In genomic region chr5:89943276-89944127, GRCm38 (mm10) we compare ENCODE assay signal across 16 mouse cellular contexts.
A peak's percentile ranks its signal among the peaks of the same experiment; 100 is the strongest.
DNase-seq lines count a peak whose midpoint lies in the region; ATAC-seq lines count a peak whose summit lies in the region.
"Had no signal": no experiment of that assay in that cellular context is flagged by ENCODE, and none has a peak within 500 bp of the region (broad histone marks: within the 10 kb centered on the region; RNA-seq: fewer than 3 reads in every experiment).

No protein-coding gene starts in this region.

- H3K27ac ChIP-seq in embryonic facial prominence, embryonic 10.5 days (replicated peaks), result peak overlapping the region; percentile 44; the same call in 1 of the 2 replicates
- no peak overlapping the region for H3K27ac ChIP-seq in hindbrain, embryonic 11.5 days (ENCODE audit: low read depth, low read length)
- H3K27ac ChIP-seq in midbrain, embryonic 12.5 days (replicated peaks), result no peak overlapping the region
- H3K27ac ChIP-seq in heart, embryonic 11.5 days (ENCODE audit: low read depth, low read length), result no peak overlapping the region

- H3K4me1 ChIP-seq in embryonic facial prominence, embryonic 10.5 days, result peaks cover 22% of the 10 kb centered on the region
- H3K4me1 ChIP-seq in hindbrain, embryonic 11.5 days (replicated peaks; ENCODE audit: control insufficient read depth, insufficient read depth, low read length), result no peaks in the 10 kb centered on the region
- H3K4me1 ChIP-seq in midbrain, embryonic 12.5 days, result peaks cover 20% of the 10 kb centered on the region
- no peaks in the 10 kb centered on the region for H3K4me1 ChIP-seq in heart, embryonic 11.5 days (ENCODE audit: control insufficient read depth, insufficient read depth, low read length)

- H3K4me2 ChIP-seq in hindbrain, embryonic 11.5 days (replicated peaks; ENCODE audit: low read depth, low read length), result no peak overlapping the region
- H3K4me2 ChIP-seq in midbrain, embryonic 12.5 days (replicated peaks), result 0 out of 2 replicates have a peak overlapping the region, but pooled peaks have one; percentile 4
- no peak overlapping the region for H3K4me2 ChIP-seq in heart, embryonic 11.5 days
- H3K4me2 ChIP-seq: limb, embryonic 15.5 days had no signal

- intact Hi-C loops in left cerebral cortex, postnatal 36 days (cut with DNase I), result loop anchor here (5.0 kb wide), 1 partner anchor 61 kb away; the partner anchor contains the start of gene Adamts3

- H3K4me3 ChIP-seq in embryonic facial prominence, embryonic 10.5 days, result no peak overlapping the region
- H3K4me3 ChIP-seq in hindbrain, embryonic 11.5 days (ENCODE audit: low read depth, low read length), result no peak overlapping the region
- no peak overlapping the region for H3K4me3 ChIP-seq in midbrain, embryonic 12.5 days
- H3K4me3 ChIP-seq in heart, embryonic 11.5 days (ENCODE audit: low read depth, low read length), result no peak overlapping the region
- H3K4me3 ChIP-seq: limb, embryonic 15.5 days; myocyte had no signal

- H3K9ac ChIP-seq in hindbrain, embryonic 11.5 days (ENCODE audit: low read depth, low read length), result no peak overlapping the region
- no peak overlapping the region for H3K9ac ChIP-seq in midbrain, embryonic 12.5 days (replicated peaks)
- H3K9ac ChIP-seq in heart, embryonic 11.5 days (ENCODE audit: low read depth, low read length), result no peak overlapping the region
- H3K9ac ChIP-seq: limb, embryonic 15.5 days had no signal

- H3K36me3 ChIP-seq in embryonic facial prominence, embryonic 10.5 days (replicated peaks), result no peaks in the 10 kb centered on the region
- H3K36me3 ChIP-seq in hindbrain, embryonic 11.5 days (ENCODE audit: control insufficient read depth, insufficient read depth, low read length), result no peaks in the 10 kb centered on the region
- no peaks in the 10 kb centered on the region for H3K36me3 ChIP-seq in midbrain, embryonic 12.5 days
- no peaks in the 10 kb centered on the region for H3K36me3 ChIP-seq in heart, embryonic 11.5 days (ENCODE audit: control insufficient read depth, insufficient read depth, low read length)
- H3K36me3 ChIP-seq: limb, embryonic 15.5 days had no signal

- no peaks in the 10 kb centered on the region for H3K27me3 ChIP-seq in embryonic facial prominence, embryonic 10.5 days (replicated peaks; ENCODE audit: low read depth, poor library complexity, severe bottlenecking)
- no peaks in the 10 kb centered on the region for H3K27me3 ChIP-seq in hindbrain, embryonic 11.5 days (ENCODE audit: control insufficient read depth, insufficient read depth, low read length)
- peaks cover 9% of the 10 kb centered on the region; the same call in 1 of the 2 replicates for H3K27me3 ChIP-seq in midbrain, embryonic 12.5 days
- no peaks in the 10 kb centered on the region for H3K27me3 ChIP-seq in heart, embryonic 11.5 days (ENCODE audit: control insufficient read depth, insufficient read depth, low read length)
- H3K27me3 ChIP-seq: limb, embryonic 15.5 days had no signal

- peak; percentile 43 for DNase-seq in Muller cell, postnatal 12 days (ENCODE audit: inconsistent ontology term)
- peak; percentile 33 for DNase-seq in embryonic facial prominence, embryonic 10.5 days (ENCODE audit: low spot score)
- no peak for DNase-seq in hindbrain, embryonic 11.5 days (ENCODE audit: low spot score)
- DNase-seq in gastrocnemius, postnatal 10 days, result no peak
- no peak for DNase-seq in urinary bladder, postnatal 14 days (ENCODE audit: low spot score)
- DNase-seq in left cerebral cortex, postnatal 36 days (ENCODE audit: low spot score in 2 of 2), result no peak
- DNase-seq: adrenal gland, postnatal 10 days; B cell, adult 2 months; kidney, adult 2 months; lung, adult 18-20 months; lung, postnatal 4 days; thymus, postnatal 36 days had no signal

- WGBS in embryonic facial prominence, embryonic 10.5 days, result 50% methylated on average over 9 of the region's 9 CpGs
- WGBS in hindbrain, embryonic 11.5 days, result 48% methylated on average over 9 of the region's 9 CpGs
- WGBS in midbrain, embryonic 12.5 days, result 24% methylated on average over 9 of the region's 9 CpGs
- 69% methylated on average over 9 of the region's 9 CpGs for WGBS in heart, embryonic 11.5 days (ENCODE audit: insufficient replicate concordance)

- H3K9me3 ChIP-seq in embryonic facial prominence, embryonic 10.5 days, result no peaks in the 10 kb centered on the region
- H3K9me3 ChIP-seq in hindbrain, embryonic 11.5 days (ENCODE audit: control insufficient read depth, low read length), result no peaks in the 10 kb centered on the region
- H3K9me3 ChIP-seq in midbrain, embryonic 12.5 days, result peaks cover 4% of the 10 kb centered on the region; the same call in 1 of the 2 replicates
- no peaks in the 10 kb centered on the region for H3K9me3 ChIP-seq in heart, embryonic 11.5 days (replicated peaks; ENCODE audit: control insufficient read depth, low read length)

- ATAC-seq in hindbrain, embryonic 11.5 days (ENCODE audit: low FRiP score), result peak; percentile 49; the same call in 1 of the 2 replicates
- peak; percentile 87 for ATAC-seq in midbrain, embryonic 12.5 days (ENCODE audit: low FRiP score, low read depth)
- ATAC-seq in heart, embryonic 11.5 days (replicated peaks; ENCODE audit: insufficient number of reproducible peaks, low FRiP score, low TSS enrichment), result no peak

Comparison
In these comparisons a context has a peak if more than half of its experiments do, and no peak if none do; other contexts are left out.
1. DNase-seq: peak in Muller cell, postnatal 12 days (single experiment) and embryonic facial prominence, embryonic 10.5 days (single experiment); none in hindbrain, embryonic 11.5 days (single experiment), gastrocnemius, postnatal 10 days (single experiment), urinary bladder, postnatal 14 days (single experiment) and left cerebral cortex, postnatal 36 days (0 of 2).